ENCODE assay signal across 22 mouse cellular contexts in genomic region chr11:59897981-59898599, GRCm38 (mm10). TPM values are rescaled to one million over a fixed set of nuclear protein-coding genes. Genes with fewer than 3 reads are reported as not detected.
DNase-seq lines count a peak whose midpoint lies in the region; ATAC-seq and TF ChIP-seq lines count a peak whose summit lies in the region.
"Had no signal": no experiment of that assay in that cellular context is flagged by ENCODE, and none has a peak within 500 bp of the region (broad histone marks: within the 10 kb centered on the region; RNA-seq: fewer than 3 reads in every experiment).

No protein-coding gene starts in this region.

- no peak overlapping the region for H3K4me3 ChIP-seq in heart, embryonic 10.5 days
- H3K4me3 ChIP-seq in stomach, embryonic 15.5 days (replicated peaks) = no peak overlapping the region
- H3K4me3 ChIP-seq in stomach, postnatal 0 days (ENCODE audit: low read depth, low read length) = no peak overlapping the region
- H3K4me3 ChIP-seq in heart, embryonic 16.5 days (ENCODE audit: low read length) = no peak overlapping the region
- H3K4me3 ChIP-seq: embryonic facial prominence, embryonic 12.5 days; hindbrain, embryonic 12.5 days; midbrain, embryonic 12.5 days had no signal

- intact Hi-C loops in heart, postnatal 36 days (cut with DNase I) = no loop called here

- ATAC-seq in stomach, embryonic 15.5 days (ENCODE audit: insufficient read depth, low FRiP score, low read depth) = 0 out of 2 replicates have a peak, but pooled peaks have one; percentile 9
- ATAC-seq in stomach, postnatal 0 days (ENCODE audit: low FRiP score, low TSS enrichment) = no peak
- 0 out of 2 replicates have a peak, but pooled peaks have one; percentile 19 for ATAC-seq in heart, embryonic 16.5 days (replicated peaks; ENCODE audit: extremely low read depth, insufficient read depth, low FRiP score)
- ATAC-seq: activated CD4-positive, CD25-positive, alpha-beta regulatory T cell, adult 4 months; forebrain, postnatal 0 days had no signal

- TF ChIP-seq EP300 in stomach, postnatal 0 days (optimal IDR thresholded peaks at IDR 0.05) = no peak

- H3K9ac ChIP-seq in stomach, embryonic 15.5 days = no peak overlapping the region
- no peak overlapping the region for H3K9ac ChIP-seq in stomach, postnatal 0 days (ENCODE audit: low read length)
- H3K9ac ChIP-seq in heart, embryonic 16.5 days (ENCODE audit: low read length) = no peak overlapping the region
- H3K9ac ChIP-seq: embryonic facial prominence, embryonic 12.5 days; forebrain, postnatal 0 days; hindbrain, embryonic 12.5 days; midbrain, embryonic 12.5 days had no signal

- H3K36me3 ChIP-seq in heart, embryonic 10.5 days = no peaks in the 10 kb centered on the region
- no peaks in the 10 kb centered on the region for H3K36me3 ChIP-seq in stomach, embryonic 15.5 days
- H3K36me3 ChIP-seq in stomach, postnatal 0 days (ENCODE audit: control insufficient read depth, insufficient read depth, low read length) = no peaks in the 10 kb centered on the region
- H3K36me3 ChIP-seq in heart, embryonic 16.5 days (ENCODE audit: control insufficient read depth, insufficient read depth) = no peaks in the 10 kb centered on the region
- H3K36me3 ChIP-seq: embryonic facial prominence, embryonic 12.5 days; G1E; hindbrain, embryonic 12.5 days; midbrain, embryonic 12.5 days had no signal

- 54% methylated on average over 11 of the region's 11 CpGs for WGBS in heart, embryonic 10.5 days
- WGBS in stomach, embryonic 15.5 days = 62% methylated on average over 11 of the region's 11 CpGs
- WGBS in stomach, postnatal 0 days = 62% methylated on average over 11 of the region's 11 CpGs
- 37% methylated on average over 11 of the region's 11 CpGs for WGBS in heart, embryonic 16.5 days

- no peaks in the 10 kb centered on the region for H3K27me3 ChIP-seq in heart, embryonic 10.5 days (ENCODE audit: insufficient read depth, poor library complexity, severe bottlenecking)
- H3K27me3 ChIP-seq in stomach, embryonic 15.5 days (replicated peaks) = no peaks in the 10 kb centered on the region
- no peaks in the 10 kb centered on the region for H3K27me3 ChIP-seq in stomach, postnatal 0 days (ENCODE audit: control insufficient read depth, insufficient read depth, low read length)
- H3K27me3 ChIP-seq in heart, embryonic 16.5 days (ENCODE audit: control insufficient read depth, insufficient read depth, low read length) = no peaks in the 10 kb centered on the region
- H3K27me3 ChIP-seq: embryonic facial prominence, embryonic 12.5 days; hindbrain, embryonic 12.5 days had no signal

- no peak for DNase-seq in heart, embryonic 10.5 days (ENCODE audit: low spot score)
- DNase-seq in heart, postnatal 36 days = no peak
- no peak for DNase-seq in stomach, postnatal 0 days (ENCODE audit: low spot score)
- DNase-seq in thymus, postnatal 10 days (ENCODE audit: low spot score in 2 of 2) = no peak
- DNase-seq in spleen, adult 12 weeks (ENCODE audit: low spot score) = no peak
- DNase-seq: adrenal gland, postnatal 10 days; B cell, adult 2 months; cerebellum, adult 18-20 months; cerebellum, postnatal 14 days; forebrain, postnatal 0 days; kidney, adult 2 months; kidney, postnatal 10 days; layer of hippocampus, postnatal 36 days; right cerebral cortex, postnatal 25 days; thymus, adult 2 months had no signal

- H3K4me1 ChIP-seq in heart, embryonic 10.5 days = peaks cover 76% of the 10 kb centered on the region
- H3K4me1 ChIP-seq in stomach, embryonic 15.5 days = peaks cover 4% of the 10 kb centered on the region; the same call in 1 of the 2 replicates
- H3K4me1 ChIP-seq in stomach, postnatal 0 days (replicated peaks; ENCODE audit: control insufficient read depth, insufficient read depth) = 0 out of 2 replicates have a peak, but pooled peaks cover 3% of the 10 kb centered on the region
- peaks cover 30% of the 10 kb centered on the region for H3K4me1 ChIP-seq in heart, embryonic 16.5 days (ENCODE audit: control insufficient read depth, insufficient read depth, low read length)
- H3K4me1 ChIP-seq: embryonic facial prominence, embryonic 12.5 days; midbrain, embryonic 12.5 days had no signal

- no peak overlapping the region for H3K4me2 ChIP-seq in stomach, embryonic 15.5 days
- no peak overlapping the region for H3K4me2 ChIP-seq in stomach, postnatal 0 days (replicated peaks; ENCODE audit: low read depth)
- H3K4me2 ChIP-seq in heart, embryonic 16.5 days (ENCODE audit: low read depth, low read length) = no peak overlapping the region
- H3K4me2 ChIP-seq: embryonic facial prominence, embryonic 12.5 days; hindbrain, embryonic 12.5 days; midbrain, embryonic 12.5 days had no signal

- H3K9me3 ChIP-seq in heart, embryonic 10.5 days = no peaks in the 10 kb centered on the region
- no peaks in the 10 kb centered on the region for H3K9me3 ChIP-seq in stomach, embryonic 15.5 days
- no peaks in the 10 kb centered on the region for H3K9me3 ChIP-seq in stomach, postnatal 0 days (ENCODE audit: control insufficient read depth, low read length)
- no peaks in the 10 kb centered on the region for H3K9me3 ChIP-seq in heart, embryonic 16.5 days (replicated peaks; ENCODE audit: control insufficient read depth, low read length)
- H3K9me3 ChIP-seq: embryonic facial prominence, embryonic 12.5 days; G1E; hindbrain, embryonic 12.5 days; midbrain, embryonic 12.5 days had no signal

- no peak for TF ChIP-seq CTCF in stomach, postnatal 0 days (IDR thresholded peaks at IDR 0.05; ENCODE audit: low read depth)

- H3K27ac ChIP-seq in heart, embryonic 10.5 days = peak overlapping the region; percentile 64
- H3K27ac ChIP-seq in stomach, embryonic 15.5 days = no peak overlapping the region
- no peak overlapping the region for H3K27ac ChIP-seq in stomach, postnatal 0 days (replicated peaks)
- H3K27ac ChIP-seq in heart, embryonic 16.5 days (ENCODE audit: low read length) = peak overlapping the region; percentile 49; the same call in 1 of the 2 replicates
- H3K27ac ChIP-seq: embryonic facial prominence, embryonic 12.5 days; hindbrain, embryonic 12.5 days; midbrain, embryonic 12.5 days had no signal

RNA-seq across cellular contexts. Expression of gene Med9, which starts 49.9 kb away (rescaled TPM):
- 51.8 and 55.6 TPM in 2 replicates for polyA plus RNA-seq in heart, embryonic 10.5 days (2016; fragmentation: Nextera tagmentation; extraction: Ambion mirVana)
- 10 to 100 TPM; 26.2 to 26.6 TPM for total RNA-seq in heart, postnatal 36 days (2021)
- 36.6 and 38.4 TPM in 2 replicates for polyA plus RNA-seq in stomach, embryonic 15.5 days (2015; fragmentation: Nextera tagmentation; extraction: Ambion mirVana)
- 27.7 and 27.8 TPM in 2 replicates for polyA plus RNA-seq in stomach, postnatal 0 days (2015; fragmentation: Nextera tagmentation; extraction: Ambion mirVana)
- polyA plus RNA-seq in heart, embryonic 16.5 days (2015; fragmentation: Nextera tagmentation; extraction: Ambion mirVana) = 44.0 and 45.6 TPM in 2 replicates

RNA-seq across cellular contexts. Expression of gene Cops3, which starts 58.5 kb away (rescaled TPM):
- polyA plus RNA-seq in heart, embryonic 10.5 days (2016; fragmentation: Nextera tagmentation; extraction: Ambion mirVana) = 192 and 210 TPM in 2 replicates
- total RNA-seq in heart, postnatal 36 days (2021) = 10 to 100 TPM; 74.8 to 75.0 TPM
- 175 and 192 TPM in 2 replicates for polyA plus RNA-seq in stomach, embryonic 15.5 days (2015; fragmentation: Nextera tagmentation; extraction: Ambion mirVana)
- 90.8 and 92.8 TPM in 2 replicates for polyA plus RNA-seq in stomach, postnatal 0 days (2015; fragmentation: Nextera tagmentation; extraction: Ambion mirVana)
- 154 and 173 TPM in 2 replicates for polyA plus RNA-seq in heart, embryonic 16.5 days (2015; fragmentation: Nextera tagmentation; extraction: Ambion mirVana)

RNA-seq across cellular contexts. Expression of gene Nt5m, which starts 58.8 kb away (rescaled TPM):
- polyA plus RNA-seq in heart, embryonic 10.5 days (2016; fragmentation: Nextera tagmentation; extraction: Ambion mirVana) = 39.4 and 39.9 TPM in 2 replicates
- total RNA-seq in heart, postnatal 36 days (2021) = 10 to 100 TPM; 20.2 to 27.0 TPM
- polyA plus RNA-seq in stomach, embryonic 15.5 days (2015; fragmentation: Nextera tagmentation; extraction: Ambion mirVana) = 31.7 and 35.1 TPM in 2 replicates
- polyA plus RNA-seq in stomach, postnatal 0 days (2015; fragmentation: Nextera tagmentation; extraction: Ambion mirVana) = 21.9 and 23.4 TPM in 2 replicates
- polyA plus RNA-seq in heart, embryonic 16.5 days (2015; fragmentation: Nextera tagmentation; extraction: Ambion mirVana) = 42.4 and 42.7 TPM in 2 replicates

Comparison
In these comparisons a context has a peak if more than half of its experiments do, and no peak if none do; other contexts are left out.
1. H3K27ac ChIP-seq: peak in heart, embryonic 10.5 days (single experiment) and heart, embryonic 16.5 days (single experiment); none in stomach, embryonic 15.5 days (single experiment) and stomach, postnatal 0 days (single experiment).